Mouse (Mus musculus) olfactory bulb, adult 2 months (tissue): Measurements from ENCODE around the gene Galp.

ENCODE experiments used
- CTCF ChIP-seq: fragments of 200-500 bp; IDR thresholded peaks from 2 replicates; pipeline ENCODE4 v1.5.1; 2012; ENCODE audit warnings: low read depth, mild to moderate bottlenecking, low read length, moderate library complexity; ENCODE audit not compliant: insufficient read depth
- POLR2A ChIP-seq: fragments of 200-500 bp; IDR thresholded peaks from 2 replicates; pipeline ENCODE4 v1.6.1; 2012; ENCODE audit warnings: mild to moderate bottlenecking, low read depth, low read length, moderate library complexity; ENCODE audit not compliant: insufficient read depth

DNA sequence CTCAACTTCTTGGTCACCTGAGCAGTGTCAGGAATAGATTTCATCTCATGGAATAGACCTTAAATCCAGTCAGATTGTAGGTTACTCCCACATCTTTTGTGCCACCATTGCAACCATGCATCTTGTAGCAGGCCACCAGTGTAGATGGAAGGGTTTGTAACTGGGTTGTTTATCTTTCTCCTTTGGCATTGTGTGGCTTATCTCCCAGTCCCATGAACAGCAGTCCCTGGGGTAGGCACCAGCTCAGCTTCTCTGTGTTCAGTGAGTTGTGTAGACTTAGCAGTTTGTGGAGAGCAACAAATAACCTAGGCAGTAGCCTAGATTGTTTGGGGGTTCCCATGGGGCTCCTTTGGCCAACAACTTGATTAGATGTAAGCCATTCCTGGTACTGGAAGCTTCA lies 14.0 kb upstream of the Galp start:
- no peak for TF ChIP-seq POLR2A
- TF ChIP-seq CTCF, result no peak
